Mouse (Mus musculus) thymus, adult 2 months (tissue): ENCODE data around the gene Tial1. TPM values are rescaled to one million over a fixed set of nuclear protein-coding genes. Genes with fewer than 3 reads are reported as not detected.

ENCODE experiments used
- DNase-seq: peaks from one replicate; pipeline ENCODE4 v3.0.0; 2021
- H3K27ac ChIP-seq: fragments of 200-500 bp; 2 replicates; pipeline ENCODE4 v1.5.1; 2012; ENCODE audit warnings: low read length, control low read depth; ENCODE audit not compliant: control insufficient read depth, insufficient read depth
- H3K27me3 ChIP-seq: fragments of 200-500 bp; 2 replicates; pipeline ENCODE4 v1.6.1; 2012; ENCODE audit warnings: mild to moderate bottlenecking, low read length, moderate library complexity, mixed read lengths; ENCODE audit not compliant: control insufficient read depth, insufficient read depth
- H3K36me3 ChIP-seq: fragments of 200-500 bp; 2 replicates; pipeline ENCODE4 v1.6.1; 2012; ENCODE audit warnings: mild to moderate bottlenecking, low read length, moderate library complexity; ENCODE audit not compliant: control insufficient read depth, insufficient read depth
- H3K4me1 ChIP-seq: fragments of 200-500 bp; replicated peaks from 2 replicates; pipeline ENCODE4 v1.6.1; 2012; ENCODE audit warnings: low read length; ENCODE audit not compliant: control insufficient read depth, insufficient read depth
- H3K4me3 ChIP-seq: fragments of 200-500 bp; 2 replicates; pipeline ENCODE4 v1.5.1; 2012; ENCODE audit warnings: mild to moderate bottlenecking, low read length, control low read depth, moderate library complexity; ENCODE audit not compliant: control insufficient read depth, insufficient read depth
- CTCF ChIP-seq: fragments of 200-500 bp; IDR thresholded peaks from 2 replicates; pipeline ENCODE4 v1.5.1; 2012; ENCODE audit warnings: mild to moderate bottlenecking, control low read depth, low read length, moderate library complexity, borderline replicate concordance; ENCODE audit not compliant: control insufficient read depth, poor library complexity, insufficient read depth; ENCODE audit errors: extremely low read depth
- POLR2A ChIP-seq: fragments of 200-500 bp; IDR thresholded peaks from 2 replicates; pipeline ENCODE4 v1.6.1; 2012; ENCODE audit warnings: mild to moderate bottlenecking, low read length, control low read depth, moderate library complexity; ENCODE audit not compliant: control insufficient read depth, poor library complexity, insufficient read depth; ENCODE audit errors: extremely low read depth
- WGBS: fragments of 180-500 bp; shearing (Covaris S2); methylation state at CpG from one replicate; pipeline ENCODE4 v1.1.7; 2018; 5-methylcytosine and 5-hydroxymethylcytosine counted together
- polyA plus RNA-seq: library from polyadenylated mRNA; depleted of rRNA; stranded (reverse); fragments of >200 nt; gene quantifications from 2 replicates; pipeline ENCODE4 v1.2.3, GENCODE M21; 2012

Tial1 gene
- polyA plus RNA-seq, 1 experiment = 54.6 TPM

GRCm38 (mm10) chr7:128410708-128411413 is 50.7 kb downstream of the Tial1 start:
- WGBS = 74% methylated on average over 11 of the region's 11 CpGs
- peaks cover 39% of the 10 kb centered on the region for H3K4me1 ChIP-seq
- no peaks in the 10 kb centered on the region for H3K27me3 ChIP-seq
- peaks cover 8% of the 10 kb centered on the region; the same call in 1 of the 2 replicates for H3K36me3 ChIP-seq
- H3K27ac ChIP-seq = peak overlapping the region; percentile 12; the same call in 1 of the 2 replicates
- DNase-seq = no peak
- no peak for TF ChIP-seq CTCF
- H3K4me3 ChIP-seq = no peak overlapping the region

GRCm38 (mm10) chr7:128408265-128408664 is 53.3 kb downstream of the Tial1 start:
- peaks cover 21% of the 10 kb centered on the region for H3K4me1 ChIP-seq
- H3K36me3 ChIP-seq = peaks cover 8% of the 10 kb centered on the region; the same call in 1 of the 2 replicates

DNA sequence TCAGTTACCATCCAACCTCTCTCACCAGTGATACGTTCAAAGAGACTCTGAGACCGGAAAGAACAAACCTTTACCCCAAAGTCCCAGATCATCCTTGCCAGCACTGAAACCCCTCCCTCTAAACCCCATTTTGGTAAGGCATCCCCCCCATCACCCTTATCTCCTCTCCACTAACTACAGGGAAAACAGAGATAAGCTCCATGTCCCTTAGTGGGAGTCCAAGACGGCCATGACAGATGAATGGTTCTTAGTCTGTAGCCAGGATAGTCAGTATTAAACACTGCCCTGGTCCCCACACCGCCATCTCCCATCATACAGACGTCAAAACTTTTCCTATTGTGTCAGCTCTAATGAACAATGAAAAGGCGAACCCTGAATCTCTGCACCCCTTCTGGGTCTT is 57.5 kb downstream of the Tial1 start:
- Histone ChIP-seq H3K4me1 (peaks cover 11% of the 10 kb centered on the region), H3K36me3 (peaks cover 15% of the 10 kb centered on the region), H3K27me3 (no peaks in the 10 kb centered on the region), H3K4me3 (no peak overlapping the region), H3K27ac (no peak overlapping the region)
- DNase-seq = no peak
- 96% methylated on average over 6 of the region's 6 CpGs for WGBS
- no peak for TF ChIP-seq POLR2A
- TF ChIP-seq CTCF = no peak

More at GRCm38 (mm10) chr7:128408265-128408664, 53.3 kb downstream of the Tial1 start:
- no peak for TF ChIP-seq POLR2A
- no peak for TF ChIP-seq CTCF
- WGBS = 98% methylated on average over 5 of the region's 5 CpGs
- H3K4me3 ChIP-seq = no peak overlapping the region
- no peak overlapping the region for H3K27ac ChIP-seq
- no peaks in the 10 kb centered on the region for H3K27me3 ChIP-seq
- no peak for DNase-seq

DNA sequence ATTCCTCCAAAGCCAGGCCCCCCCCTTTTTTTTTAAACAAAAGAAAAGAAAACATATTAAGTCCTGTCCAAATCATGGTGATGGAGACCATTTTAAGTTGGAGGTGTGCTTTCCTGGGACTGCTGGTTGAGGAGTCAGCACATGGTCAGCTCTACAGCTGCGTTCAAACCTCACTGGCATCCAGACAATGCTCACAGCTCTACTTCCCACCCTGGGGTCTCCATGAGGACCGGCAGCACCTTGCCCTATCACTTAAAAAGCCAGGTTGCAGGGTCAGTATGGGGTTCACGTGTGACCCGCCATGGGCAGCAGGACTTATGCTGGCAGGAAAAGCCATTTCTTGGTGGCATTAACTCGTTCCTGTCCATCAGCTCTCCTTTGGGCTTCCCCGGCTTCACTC is 57.9 kb downstream of the Tial1 start:
- Histone ChIP-seq H3K27me3 (no peaks in the 10 kb centered on the region), H3K36me3 (peaks cover 15% of the 10 kb centered on the region), H3K27ac (no peak overlapping the region), H3K4me3 (no peak overlapping the region), H3K4me1 (peaks cover 15% of the 10 kb centered on the region)
- TF ChIP-seq POLR2A = no peak
- TF ChIP-seq CTCF = no peak
- no peak for DNase-seq
- WGBS = 95% methylated on average over 6 of the region's 6 CpGs

DNA sequence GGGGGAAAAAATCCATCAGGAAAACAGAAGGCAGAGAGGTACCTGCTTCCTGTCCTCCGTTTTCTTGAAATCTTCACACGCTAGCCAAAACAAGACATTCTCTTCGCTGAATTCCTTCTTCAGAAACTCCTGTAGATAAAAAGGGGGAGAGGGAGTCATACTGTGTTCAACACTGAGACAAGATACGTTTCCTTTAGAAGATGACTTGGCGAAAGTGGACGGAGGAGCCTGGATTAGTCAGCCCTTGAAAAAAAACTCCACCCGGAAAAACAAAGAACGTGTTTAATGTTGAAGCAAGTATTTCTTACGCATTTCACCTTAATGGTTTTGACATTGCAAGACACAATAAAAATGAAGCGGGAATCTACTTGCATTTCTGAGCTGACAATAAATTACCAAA is 58.4 kb downstream of the Tial1 start:
- peaks cover 19% of the 10 kb centered on the region for H3K4me1 ChIP-seq
- WGBS = 93% methylated on average over 10 of the region's 10 CpGs
- no peak for DNase-seq

DNA sequence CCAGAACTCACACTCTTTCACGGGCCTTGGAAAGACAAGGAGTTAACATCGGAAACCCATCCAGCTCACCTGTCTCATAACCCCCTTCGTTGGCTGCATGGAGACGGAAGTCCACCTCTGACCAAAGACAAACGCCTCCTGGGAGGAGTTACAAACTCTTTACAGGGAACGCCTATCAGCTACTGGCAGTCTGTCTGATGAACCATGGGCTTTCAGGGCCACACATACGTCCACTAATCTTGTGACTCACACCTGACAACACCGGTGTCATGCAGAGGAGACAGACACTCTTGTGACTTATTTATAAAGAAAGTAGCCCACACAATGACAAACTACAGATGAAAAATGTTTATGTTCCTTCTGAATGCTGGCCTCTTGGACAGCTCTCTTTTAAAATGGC is 58.9 kb downstream of the Tial1 start:
- Histone ChIP-seq H3K27me3 (no peaks in the 10 kb centered on the region), H3K27ac (no peak overlapping the region), H3K4me1 (peaks cover 24% of the 10 kb centered on the region), H3K36me3 (peaks cover 15% of the 10 kb centered on the region), H3K4me3 (no peak overlapping the region)
- WGBS = 97% methylated on average over 8 of the region's 8 CpGs
- no peak for TF ChIP-seq POLR2A
- no peak for TF ChIP-seq CTCF
- DNase-seq = no peak

More for the DNA sequence above, 58.4 kb downstream of the Tial1 start:
- no peaks in the 10 kb centered on the region for H3K27me3 ChIP-seq
- no peak overlapping the region for H3K27ac ChIP-seq
- no peak for TF ChIP-seq POLR2A
- peaks cover 15% of the 10 kb centered on the region for H3K36me3 ChIP-seq
- no peak overlapping the region for H3K4me3 ChIP-seq

DNA sequence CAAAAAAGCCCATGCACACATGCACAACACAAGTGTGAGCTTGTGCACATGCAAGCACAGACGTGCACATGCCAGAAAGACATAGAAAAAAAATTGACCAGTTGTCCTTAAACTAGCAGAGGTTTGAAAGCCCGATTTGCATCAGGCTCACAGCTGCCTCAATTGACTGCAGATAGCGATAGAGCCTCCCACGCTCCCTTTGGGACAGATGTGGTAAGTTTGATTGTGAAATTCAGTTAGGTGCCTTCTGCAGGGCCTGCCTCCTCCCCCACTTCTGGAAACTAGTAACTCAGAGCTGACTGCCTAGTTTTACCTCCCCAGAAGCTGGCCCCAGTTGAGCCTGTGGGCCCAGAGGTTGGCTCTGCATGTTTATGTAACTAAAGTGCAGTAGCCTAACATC is 62.9 kb downstream of the Tial1 start:
- Histone ChIP-seq H3K27ac (peak overlapping the region; percentile 62), H3K4me3 (no peak overlapping the region), H3K36me3 (peaks cover 15% of the 10 kb centered on the region), H3K27me3 (no peaks in the 10 kb centered on the region), H3K4me1 (peaks cover 38% of the 10 kb centered on the region)
- DNase-seq = peak; percentile 64
- WGBS = 5% methylated on average over 4 of the region's 4 CpGs
- TF ChIP-seq POLR2A = no peak
- no peak for TF ChIP-seq CTCF
